Comparison of ENCODE assay signal across 21 mouse cellular contexts in genomic region chr8:83941066-83941677, GRCm38 (mm10). TPM values are rescaled to one million over a fixed set of nuclear protein-coding genes. Genes with fewer than 3 reads are reported as not detected.
DNase-seq lines count a peak whose midpoint lies in the region; ATAC-seq lines count a peak whose summit lies in the region.
"Had no signal": no experiment of that assay in that cellular context is flagged by ENCODE, and none has a peak within 500 bp of the region (broad histone marks: within the 10 kb centered on the region; RNA-seq: fewer than 3 reads in every experiment).

No protein-coding gene starts in this region.

- H3K9ac ChIP-seq in heart, embryonic 12.5 days: no peak overlapping the region
- H3K9ac ChIP-seq in embryonic facial prominence, embryonic 11.5 days (replicated peaks; ENCODE audit: low read length): no peak overlapping the region
- H3K9ac ChIP-seq: forebrain, embryonic 13.5 days; hindbrain, embryonic 15.5 days; limb, embryonic 13.5 days; liver, embryonic 13.5 days; lung, embryonic 14.5 days; midbrain, embryonic 12.5 days had no signal

- ATAC-seq in heart, embryonic 12.5 days (ENCODE audit: insufficient number of reproducible peaks, low FRiP score): no peak
- ATAC-seq in embryonic facial prominence, embryonic 11.5 days (replicated peaks; ENCODE audit: insufficient number of reproducible peaks, low FRiP score, low TSS enrichment, low read depth): 0 out of 2 replicates have a peak, but pooled peaks have one; percentile 13
- ATAC-seq: forebrain, embryonic 13.5 days had no signal

- H3K4me3 ChIP-seq in heart, embryonic 12.5 days: no peak overlapping the region
- H3K4me3 ChIP-seq in embryonic facial prominence, embryonic 11.5 days (ENCODE audit: low read depth, low read length): no peak overlapping the region
- H3K4me3 ChIP-seq: forebrain, embryonic 13.5 days; heart, embryonic 10.5 days; hindbrain, embryonic 15.5 days; limb, embryonic 13.5 days; liver, embryonic 13.5 days; midbrain, embryonic 12.5 days had no signal

- H3K9me3 ChIP-seq in heart, embryonic 12.5 days (replicated peaks): no peaks in the 10 kb centered on the region
- H3K9me3 ChIP-seq in embryonic facial prominence, embryonic 11.5 days (replicated peaks; ENCODE audit: control insufficient read depth, low read length): no peaks in the 10 kb centered on the region
- H3K9me3 ChIP-seq: forebrain, embryonic 13.5 days; heart, embryonic 10.5 days; hindbrain, embryonic 15.5 days; limb, embryonic 13.5 days; liver, embryonic 13.5 days; midbrain, embryonic 12.5 days had no signal

- no peak overlapping the region for H3K4me2 ChIP-seq in heart, embryonic 12.5 days
- H3K4me2 ChIP-seq in embryonic facial prominence, embryonic 11.5 days (ENCODE audit: low read depth, low read length): no peak overlapping the region
- H3K4me2 ChIP-seq: forebrain, embryonic 13.5 days; hindbrain, embryonic 15.5 days; limb, embryonic 13.5 days; liver, embryonic 13.5 days; lung, embryonic 14.5 days; midbrain, embryonic 12.5 days had no signal

- intact Hi-C loops in left cerebral cortex, postnatal 25 days (cut with DNase I): no loop called here

- no peak overlapping the region for H3K27ac ChIP-seq in heart, embryonic 12.5 days (ENCODE audit: poor library complexity, severe bottlenecking)
- H3K27ac ChIP-seq in embryonic facial prominence, embryonic 11.5 days (replicated peaks; ENCODE audit: low read depth, low read length): no peak overlapping the region
- H3K27ac ChIP-seq: forebrain, embryonic 13.5 days; heart, embryonic 10.5 days; hindbrain, embryonic 15.5 days; limb, embryonic 13.5 days; liver, embryonic 13.5 days; midbrain, embryonic 12.5 days had no signal

- peaks cover 35% of the 10 kb centered on the region for H3K36me3 ChIP-seq in heart, embryonic 12.5 days
- H3K36me3 ChIP-seq in embryonic facial prominence, embryonic 11.5 days (replicated peaks; ENCODE audit: control insufficient read depth, insufficient read depth, low read depth, low read length): peaks cover 9% of the 10 kb centered on the region

- peak; percentile 62 for DNase-seq in adrenal gland, postnatal 14 days
- no peak for DNase-seq in adrenal gland, adult 18-20 months (ENCODE audit: low spot score in 2 of 2)
- peak; percentile 78 for DNase-seq in heart, adult 11 months
- peak; percentile 35 to 37 for DNase-seq in right cerebral cortex, postnatal 10 days (ENCODE audit: low spot score in 2 of 2)
- DNase-seq in right cerebral cortex, adult 2 months (ENCODE audit: low spot score in 2 of 2): no peak
- no peak for DNase-seq in embryonic facial prominence, embryonic 11.5 days (ENCODE audit: low spot score)
- DNase-seq in left cerebral cortex, postnatal 25 days (ENCODE audit: low spot score in 2 of 2): no peak
- DNase-seq: cerebellum, adult 9-10 months; kidney, adult 2 months; kidney, postnatal 14 days; liver, embryonic 13.5 days; lung, embryonic 14.5 days; right cerebral cortex, adult 18-20 months; spleen, adult 18-20 months; thymus, postnatal 14 days had no signal

- 81% methylated on average over 6 of the region's 6 CpGs for WGBS in heart, embryonic 12.5 days
- WGBS in embryonic facial prominence, embryonic 11.5 days: 63% methylated on average over 6 of the region's 6 CpGs

- no peaks in the 10 kb centered on the region for H3K27me3 ChIP-seq in heart, embryonic 12.5 days (replicated peaks)
- H3K27me3 ChIP-seq in embryonic facial prominence, embryonic 11.5 days (ENCODE audit: control insufficient read depth, insufficient read depth, low read length): no peaks in the 10 kb centered on the region
- H3K27me3 ChIP-seq: forebrain, embryonic 13.5 days; hindbrain, embryonic 15.5 days; limb, embryonic 13.5 days; liver, embryonic 13.5 days; midbrain, embryonic 12.5 days had no signal

- 0 out of 2 replicates have a peak, but pooled peaks cover 3% of the 10 kb centered on the region for H3K4me1 ChIP-seq in heart, embryonic 12.5 days (replicated peaks)
- H3K4me1 ChIP-seq in embryonic facial prominence, embryonic 11.5 days (ENCODE audit: control insufficient read depth, insufficient read depth, low read length): no peaks in the 10 kb centered on the region
- H3K4me1 ChIP-seq: forebrain, embryonic 13.5 days; hindbrain, embryonic 15.5 days; limb, embryonic 13.5 days; liver, embryonic 13.5 days; midbrain, embryonic 12.5 days had no signal

RNA-seq across cellular contexts. Expression of gene Gm10644, which starts 13.8 kb away (rescaled TPM):
- 1.1 and 1.4 TPM in 2 replicates for total RNA-seq in adrenal gland, postnatal 14 days (2021)
- total RNA-seq in adrenal gland, adult 18-20 months (2021): 1 to 10 TPM; 1.2 to 1.7 TPM
- 0.34 and 0.40 TPM in 2 replicates for polyA plus RNA-seq in heart, embryonic 12.5 days (2016; fragmentation: Nextera tagmentation; extraction: Ambion mirVana)
- 0.66 and 0.72 TPM in 2 replicates for polyA plus RNA-seq in embryonic facial prominence, embryonic 11.5 days (2014; fragmentation: Nextera tagmentation; extraction: Ambion mirVana)
- under 1 TPM; 0.32 to 0.41 TPM for total RNA-seq in left cerebral cortex, postnatal 25 days (2021)

RNA-seq across cellular contexts. Expression of gene Asf1b, which starts 14.1 kb away (rescaled TPM):
- 9.7 and 10.7 TPM in 2 replicates for total RNA-seq in adrenal gland, postnatal 14 days (2021)
- 1 to 10 TPM; 1.7 to 2.8 TPM for total RNA-seq in adrenal gland, adult 18-20 months (2021)
- polyA plus RNA-seq in heart, embryonic 12.5 days (2016; fragmentation: Nextera tagmentation; extraction: Ambion mirVana): 55.0 and 58.3 TPM in 2 replicates
- 82.6 and 83.0 TPM in 2 replicates for polyA plus RNA-seq in embryonic facial prominence, embryonic 11.5 days (2014; fragmentation: Nextera tagmentation; extraction: Ambion mirVana)
- total RNA-seq in left cerebral cortex, postnatal 25 days (2021): under 1 TPM; 0.60 to 0.73 TPM

RNA-seq across cellular contexts. Expression of gene Prkaca, which starts 31.6 kb away (rescaled TPM):
- 251 and 300 TPM in 2 replicates for total RNA-seq in adrenal gland, postnatal 14 days (2021)
- 100 to 1,000 TPM; 279 to 302 TPM for total RNA-seq in adrenal gland, adult 18-20 months (2021)
- polyA plus RNA-seq in heart, embryonic 12.5 days (2016; fragmentation: Nextera tagmentation; extraction: Ambion mirVana): 216 and 234 TPM in 2 replicates
- 138 and 141 TPM in 2 replicates for polyA plus RNA-seq in embryonic facial prominence, embryonic 11.5 days (2014; fragmentation: Nextera tagmentation; extraction: Ambion mirVana)
- total RNA-seq in left cerebral cortex, postnatal 25 days (2021): 100 to 1,000 TPM; 250 to 258 TPM

RNA-seq across cellular contexts. Expression of gene Adgrl1, which starts 41.3 kb away (rescaled TPM):
- total RNA-seq in adrenal gland, postnatal 14 days (2021): 63.1 and 64.1 TPM in 2 replicates
- total RNA-seq in adrenal gland, adult 18-20 months (2021): 10 to 100 TPM; 39.6 to 76.0 TPM
- polyA plus RNA-seq in heart, embryonic 12.5 days (2016; fragmentation: Nextera tagmentation; extraction: Ambion mirVana): 11.2 and 11.4 TPM in 2 replicates
- polyA plus RNA-seq in embryonic facial prominence, embryonic 11.5 days (2014; fragmentation: Nextera tagmentation; extraction: Ambion mirVana): 18.3 and 20.5 TPM in 2 replicates
- 100 to 1,000 TPM; 415 to 434 TPM for total RNA-seq in left cerebral cortex, postnatal 25 days (2021)

RNA-seq across cellular contexts. Expression of gene Samd1, which starts 56.3 kb away (rescaled TPM):
- 37.0 and 42.5 TPM in 2 replicates for total RNA-seq in adrenal gland, postnatal 14 days (2021)
- 10 to 100 TPM; 28.2 to 30.3 TPM for total RNA-seq in adrenal gland, adult 18-20 months (2021)
- 4.5 and 5.8 TPM in 2 replicates for polyA plus RNA-seq in heart, embryonic 12.5 days (2016; fragmentation: Nextera tagmentation; extraction: Ambion mirVana)
- 18.2 and 19.3 TPM in 2 replicates for polyA plus RNA-seq in embryonic facial prominence, embryonic 11.5 days (2014; fragmentation: Nextera tagmentation; extraction: Ambion mirVana)
- 10 to 100 TPM; 40.7 to 46.8 TPM for total RNA-seq in left cerebral cortex, postnatal 25 days (2021)

Comparison
In these comparisons a context has a peak if more than half of its experiments do, and no peak if none do; other contexts are left out.
1. DNase-seq: peak in adrenal gland, postnatal 14 days (single experiment), heart, adult 11 months (single experiment) and right cerebral cortex, postnatal 10 days (2 of 2); none in adrenal gland, adult 18-20 months (0 of 2), right cerebral cortex, adult 2 months (0 of 2), embryonic facial prominence, embryonic 11.5 days (single experiment) and left cerebral cortex, postnatal 25 days (0 of 2).